Mouse (Mus musculus): ENCODE data around the gene Lamtor2. TPM values are rescaled to one million over a fixed set of nuclear protein-coding genes. Genes with fewer than 3 reads are reported as not detected.
A peak's percentile ranks its signal among the peaks of the same experiment; 100 is the strongest.

Lamtor2 gene
- polyA plus RNA-seq, 1 experiment from 2014 or later: 207 TPM

- whole genome bisulfite sequencing: 46% methylated on average over 13 of the region's 13 CpGs
Observed at GRCm38 (mm10) chr3:88510421-88511289, 42.2 kb downstream of the Lamtor2 start.

GRCm38 (mm10) chr3:88509692-88510420 is 43.0 kb downstream of the Lamtor2 start, which contains the start of gene Lmna:
Lmna (minus strand) TSS chr3:88509956.
- Histone ChIP-seq H3K4me3 (ENCODE audit: low read length) (peak within 1 kb of the TSS; percentile 47), H3K27me3 (ENCODE audit: insufficient read depth, low read length) (no peaks in the 10 kb centered on the region), H3K9me3 (ENCODE audit: low read length) (no peaks in the 10 kb centered on the region), H3K36me3 (ENCODE audit: insufficient read depth, low read length) (no peaks in the 10 kb centered on the region), H3K4me2 (replicated peaks; ENCODE audit: low read depth, low read length) (peak within 1 kb of the TSS; percentile 67), H3K27ac (ENCODE audit: low read length) (peak within 1 kb of the TSS; percentile 81), H3K9ac (replicated peaks; ENCODE audit: low read length) (peak within 1 kb of the TSS; percentile 70), H3K4me1 (ENCODE audit: insufficient read depth, low read length) (peaks cover 40% of the 10 kb centered on the region)
- ATAC-seq (ENCODE audit: low FRiP score, low TSS enrichment): peak; percentile 96
- WGBS: under 1% methylated on average over 31 of the region's 31 CpGs

More at GRCm38 (mm10) chr3:88510421-88511289, 42.2 kb downstream of the Lamtor2 start:
- H3K36me3 ChIP-seq (ENCODE audit: insufficient read depth, low read length): no peaks in the 10 kb centered on the region
- peak overlapping the region; percentile 81 for H3K27ac ChIP-seq (ENCODE audit: low read length)
- ATAC-seq (ENCODE audit: low FRiP score, low TSS enrichment): no peak; the same call in 1 of the 2 replicates
- H3K27me3 ChIP-seq (ENCODE audit: insufficient read depth, low read length): no peaks in the 10 kb centered on the region
- H3K9me3 ChIP-seq (ENCODE audit: low read length): no peaks in the 10 kb centered on the region
- H3K4me3 ChIP-seq (ENCODE audit: low read length): peak overlapping the region; percentile 47
- H3K4me1 ChIP-seq (ENCODE audit: insufficient read depth, low read length): peaks cover 40% of the 10 kb centered on the region
- peak overlapping the region; percentile 67 for H3K4me2 ChIP-seq (replicated peaks; ENCODE audit: low read depth, low read length)
- peak overlapping the region; percentile 70 for H3K9ac ChIP-seq (replicated peaks; ENCODE audit: low read length)

GRCm38 (mm10) chr3:88509250-88509649 is 43.6 kb downstream of the Lamtor2 start:
- 74% methylated on average over 3 of the region's 3 CpGs for WGBS

GRCm38 (mm10) chr3:88505765-88506164 is 47.1 kb downstream of the Lamtor2 start:
- Histone ChIP-seq H3K27me3 (ENCODE audit: insufficient read depth, low read length) (no peaks in the 10 kb centered on the region), H3K9me3 (ENCODE audit: low read length) (no peaks in the 10 kb centered on the region), H3K36me3 (ENCODE audit: insufficient read depth, low read length) (no peaks in the 10 kb centered on the region), H3K9ac (replicated peaks; ENCODE audit: low read length) (no peak overlapping the region), H3K27ac (ENCODE audit: low read length) (no peak overlapping the region), H3K4me1 (ENCODE audit: insufficient read depth, low read length) (peaks cover 49% of the 10 kb centered on the region), H3K4me2 (replicated peaks; ENCODE audit: low read depth, low read length) (no peak overlapping the region), H3K4me3 (ENCODE audit: low read length) (no peak overlapping the region)
- no peak for ATAC-seq (ENCODE audit: low FRiP score, low TSS enrichment)
- 52% methylated on average over 7 of the region's 7 CpGs for WGBS

More at GRCm38 (mm10) chr3:88509250-88509649, 43.6 kb downstream of the Lamtor2 start:
- H3K27ac ChIP-seq (ENCODE audit: low read length): peak overlapping the region; percentile 81
- H3K27me3 ChIP-seq (ENCODE audit: insufficient read depth, low read length): no peaks in the 10 kb centered on the region
- no peaks in the 10 kb centered on the region for H3K9me3 ChIP-seq (ENCODE audit: low read length)
- H3K4me2 ChIP-seq (replicated peaks; ENCODE audit: low read depth, low read length): peak overlapping the region; percentile 67
- H3K9ac ChIP-seq (replicated peaks; ENCODE audit: low read length): peak overlapping the region; percentile 70
- no peaks in the 10 kb centered on the region for H3K36me3 ChIP-seq (ENCODE audit: insufficient read depth, low read length)
- peak overlapping the region; percentile 47 for H3K4me3 ChIP-seq (ENCODE audit: low read length)
- H3K4me1 ChIP-seq (ENCODE audit: insufficient read depth, low read length): peaks cover 41% of the 10 kb centered on the region
- ATAC-seq (ENCODE audit: low FRiP score, low TSS enrichment): peak; percentile 7

- Histone ChIP-seq H3K4me2 (replicated peaks; ENCODE audit: low read depth, low read length) (no peak overlapping the region), H3K27me3 (ENCODE audit: insufficient read depth, low read length) (no peaks in the 10 kb centered on the region), H3K4me3 (ENCODE audit: low read length) (no peak overlapping the region), H3K9ac (replicated peaks; ENCODE audit: low read length) (no peak overlapping the region), H3K4me1 (ENCODE audit: insufficient read depth, low read length) (peaks cover 49% of the 10 kb centered on the region), H3K27ac (ENCODE audit: low read length) (no peak overlapping the region), H3K9me3 (ENCODE audit: low read length) (no peaks in the 10 kb centered on the region), H3K36me3 (ENCODE audit: insufficient read depth, low read length) (no peaks in the 10 kb centered on the region)
- 65% methylated on average over 6 of the region's 6 CpGs for WGBS
- ATAC-seq (ENCODE audit: low FRiP score, low TSS enrichment): no peak
Observed at GRCm38 (mm10) chr3:88505081-88505480, 47.8 kb downstream of the Lamtor2 start.

- Histone ChIP-seq H3K4me3 (ENCODE audit: low read length) (no peak overlapping the region), H3K9me3 (ENCODE audit: low read length) (no peaks in the 10 kb centered on the region), H3K36me3 (ENCODE audit: insufficient read depth, low read length) (no peaks in the 10 kb centered on the region), H3K27ac (ENCODE audit: low read length) (peak overlapping the region; percentile 79), H3K4me2 (replicated peaks; ENCODE audit: low read depth, low read length) (peak overlapping the region; percentile 96; the same call in 1 of the 2 replicates), H3K4me1 (ENCODE audit: insufficient read depth, low read length) (peaks cover 46% of the 10 kb centered on the region), H3K27me3 (ENCODE audit: insufficient read depth, low read length) (no peaks in the 10 kb centered on the region), H3K9ac (replicated peaks; ENCODE audit: low read length) (peak overlapping the region; percentile 37; the same call in 1 of the 2 replicates)
- no peak for ATAC-seq (ENCODE audit: low FRiP score, low TSS enrichment)
- WGBS: 54% methylated on average over 8 of the region's 8 CpGs
Observed at GRCm38 (mm10) chr3:88503881-88504746, 48.8 kb downstream of the Lamtor2 start.

GRCm38 (mm10) chr3:88503505-88503863 is 49.4 kb downstream of the Lamtor2 start:
- Histone ChIP-seq H3K4me1 (ENCODE audit: insufficient read depth, low read length) (peaks cover 45% of the 10 kb centered on the region), H3K36me3 (ENCODE audit: insufficient read depth, low read length) (no peaks in the 10 kb centered on the region), H3K27me3 (ENCODE audit: insufficient read depth, low read length) (no peaks in the 10 kb centered on the region), H3K9ac (replicated peaks; ENCODE audit: low read length) (peak overlapping the region; percentile 37; the same call in 1 of the 2 replicates), H3K4me2 (replicated peaks; ENCODE audit: low read depth, low read length) (peak overlapping the region; percentile 96), H3K9me3 (ENCODE audit: low read length) (no peaks in the 10 kb centered on the region), H3K4me3 (ENCODE audit: low read length) (peak overlapping the region; percentile 72), H3K27ac (ENCODE audit: low read length) (peak overlapping the region; percentile 79)
- WGBS: 14% methylated on average over 4 of the region's 4 CpGs
- no peak; the same call in 1 of the 2 replicates for ATAC-seq (ENCODE audit: low FRiP score, low TSS enrichment)

GRCm38 (mm10) chr3:88502641-88503504 is 50.0 kb downstream of the Lamtor2 start:
- Histone ChIP-seq H3K27me3 (ENCODE audit: insufficient read depth, low read length) (no peaks in the 10 kb centered on the region), H3K9ac (replicated peaks; ENCODE audit: low read length) (peak overlapping the region; percentile 78), H3K9me3 (ENCODE audit: low read length) (no peaks in the 10 kb centered on the region), H3K4me3 (ENCODE audit: low read length) (peak overlapping the region; percentile 72), H3K36me3 (ENCODE audit: insufficient read depth, low read length) (no peaks in the 10 kb centered on the region), H3K4me2 (replicated peaks; ENCODE audit: low read depth, low read length) (peak overlapping the region; percentile 96), H3K4me1 (ENCODE audit: insufficient read depth, low read length) (peaks cover 45% of the 10 kb centered on the region), H3K27ac (ENCODE audit: low read length) (peak overlapping the region; percentile 79)
- ATAC-seq (ENCODE audit: low FRiP score, low TSS enrichment): peak; percentile 92
- WGBS: under 1% methylated on average over 55 of the region's 55 CpGs

Measured in kidney, embryonic 16.5 days (tissue).